Mouse (Mus musculus): ENCODE results near the gene Grin3b. TPM values are rescaled to one million over a fixed set of nuclear protein-coding genes. Genes with fewer than 3 reads are reported as not detected.

Grin3b gene
- polyA plus RNA-seq, 2 experiments = 0.01 to 0.13 TPM

DNA sequence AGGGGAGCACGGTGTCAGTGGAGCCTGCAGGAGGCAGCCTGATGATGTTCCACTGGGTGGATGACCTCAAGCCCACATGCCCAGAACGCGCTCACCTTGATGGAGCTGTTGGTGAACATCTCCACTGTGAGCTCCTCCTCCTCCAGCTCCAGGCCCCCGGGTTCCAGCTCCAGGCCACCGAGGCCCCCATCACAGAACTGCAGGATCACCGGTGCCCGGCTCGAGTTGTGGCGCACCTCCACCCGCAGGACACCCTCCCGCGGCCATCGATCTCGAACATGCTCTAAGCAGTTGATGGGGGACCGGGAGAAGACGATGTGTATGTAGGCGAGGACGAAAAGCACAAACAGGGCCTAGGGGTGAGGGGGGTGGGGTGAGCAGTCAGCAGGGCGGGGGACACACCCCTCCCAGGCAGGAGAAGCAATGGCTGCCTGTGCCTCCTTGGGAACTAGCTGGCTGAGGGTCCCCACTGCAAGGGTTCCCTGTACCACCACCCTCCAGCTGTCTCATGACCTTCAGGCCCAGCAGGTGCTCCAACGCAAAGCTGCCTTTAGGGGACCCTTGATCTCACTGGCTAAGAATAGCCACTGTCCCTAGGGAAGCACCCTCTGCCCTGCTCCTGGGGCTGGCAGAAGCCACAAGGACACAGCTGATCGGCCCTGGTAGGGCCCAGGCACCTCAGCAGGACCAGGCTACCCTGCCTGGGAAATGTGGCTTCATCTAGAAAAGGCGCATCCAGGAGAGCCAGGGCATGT is 9.1 kb downstream of the Grin3b start:
- H3K27ac ChIP-seq = no peak overlapping the region
- WGBS (ENCODE audit: insufficient replicate concordance) = 93% methylated on average over 22 of the region's 22 CpGs
- H3K9ac ChIP-seq (replicated peaks) = no peak overlapping the region
- no peak overlapping the region for H3K4me3 ChIP-seq (ENCODE audit: insufficient read depth in 1 of 2, low read depth in 2 of 2, low read length in 2 of 2)
- H3K36me3 ChIP-seq (replicated peaks; ENCODE audit: control insufficient read depth, insufficient read depth, low read depth) = peaks cover 37% of the 10 kb centered on the region
- DNase-seq (ENCODE audit: low read depth in 3 of 3, low spot score in 3 of 3) (no peak), ATAC-seq (ENCODE audit: insufficient read depth) (no peak)
- H3K27me3 ChIP-seq (ENCODE audit: control insufficient read depth, insufficient read depth, low read length) = no peaks in the 10 kb centered on the region
- peaks cover 13% of the 10 kb centered on the region for H3K9me3 ChIP-seq (ENCODE audit: control insufficient read depth, low read length)
- TF ChIP-seq EP300 (IDR thresholded peaks at IDR 0.05; ENCODE audit: low read depth) = no peak
- TF ChIP-seq CTCF (IDR thresholded peaks at IDR 0.05; ENCODE audit: low read depth) = no peak
- H3K4me2 ChIP-seq (ENCODE audit: low read depth) = no peak overlapping the region
- peaks cover 4 to 10% of the 10 kb centered on the region in 2 experiments for H3K4me1 ChIP-seq (replicated peaks; ENCODE audit: control insufficient read depth in 2 of 2, insufficient read depth in 2 of 2, low read length in 1 of 2)

GRCm38 (mm10) chr10:79983205-79983604 is 12.7 kb downstream of the Grin3b start:
- H3K27ac ChIP-seq = peak overlapping the region; percentile 97
- no peak for TF ChIP-seq EP300 (IDR thresholded peaks at IDR 0.05; ENCODE audit: low read depth)
- TF ChIP-seq CTCF (IDR thresholded peaks at IDR 0.05; ENCODE audit: low read depth) = no peak
- DNase-seq (ENCODE audit: low read depth in 3 of 3, low spot score in 3 of 3) = no peak
- peaks cover 9% of the 10 kb centered on the region for H3K36me3 ChIP-seq (replicated peaks; ENCODE audit: control insufficient read depth, insufficient read depth, low read depth)
- peak overlapping the region; percentile 96 for H3K9ac ChIP-seq (replicated peaks)
- peak overlapping the region; percentile 92 to 97 for H3K4me3 ChIP-seq (ENCODE audit: insufficient read depth in 1 of 2, low read depth in 2 of 2, low read length in 2 of 2)
- 69% methylated on average over 5 of the region's 5 CpGs for WGBS (ENCODE audit: insufficient replicate concordance)
- H3K4me2 ChIP-seq (ENCODE audit: low read depth) = peak overlapping the region; percentile 97
- no peak for ATAC-seq (ENCODE audit: insufficient read depth)
- H3K9me3 ChIP-seq (ENCODE audit: control insufficient read depth, low read length) = no peaks in the 10 kb centered on the region
- peaks cover 5% of the 10 kb centered on the region; the same call in 1 of the 2 replicates for H3K27me3 ChIP-seq (ENCODE audit: control insufficient read depth, insufficient read depth, low read length)
- peaks cover 28 to 36% of the 10 kb centered on the region in 2 experiments for H3K4me1 ChIP-seq (replicated peaks; ENCODE audit: control insufficient read depth in 2 of 2, insufficient read depth in 2 of 2, low read length in 1 of 2)

- TF ChIP-seq CTCF (IDR thresholded peaks at IDR 0.05; ENCODE audit: low read depth) (no peak), EP300 (IDR thresholded peaks at IDR 0.05; ENCODE audit: low read depth) (no peak)
- peak overlapping the region; percentile 92 to 97 for H3K4me3 ChIP-seq (ENCODE audit: insufficient read depth in 1 of 2, low read depth in 2 of 2, low read length in 2 of 2)
- WGBS (ENCODE audit: insufficient replicate concordance) = under 1% methylated on average over 18 of the region's 21 CpGs
- peak overlapping the region; percentile 97 for H3K4me2 ChIP-seq (ENCODE audit: low read depth)
- peak overlapping the region; percentile 97 for H3K27ac ChIP-seq
- DNase-seq (ENCODE audit: low read depth in 3 of 3, low spot score in 3 of 3) (peak; percentile 62 to 67 (median 67)), ATAC-seq (ENCODE audit: insufficient read depth) (no peak)
- H3K9me3 ChIP-seq (ENCODE audit: control insufficient read depth, low read length) = no peaks in the 10 kb centered on the region
- peaks cover 31 to 36% of the 10 kb centered on the region in 2 experiments for H3K4me1 ChIP-seq (replicated peaks; ENCODE audit: control insufficient read depth in 2 of 2, insufficient read depth in 2 of 2, low read length in 1 of 2)
- H3K9ac ChIP-seq (replicated peaks) = peak overlapping the region; percentile 96
- H3K27me3 ChIP-seq (ENCODE audit: control insufficient read depth, insufficient read depth, low read length) = peaks cover 10% of the 10 kb centered on the region
- H3K36me3 ChIP-seq (replicated peaks; ENCODE audit: control insufficient read depth, insufficient read depth, low read depth) = peaks cover 6% of the 10 kb centered on the region
These were observed 13.2 kb downstream of the Grin3b start for GRCm38 (mm10) chr10:79983670-79984069.

DNA sequence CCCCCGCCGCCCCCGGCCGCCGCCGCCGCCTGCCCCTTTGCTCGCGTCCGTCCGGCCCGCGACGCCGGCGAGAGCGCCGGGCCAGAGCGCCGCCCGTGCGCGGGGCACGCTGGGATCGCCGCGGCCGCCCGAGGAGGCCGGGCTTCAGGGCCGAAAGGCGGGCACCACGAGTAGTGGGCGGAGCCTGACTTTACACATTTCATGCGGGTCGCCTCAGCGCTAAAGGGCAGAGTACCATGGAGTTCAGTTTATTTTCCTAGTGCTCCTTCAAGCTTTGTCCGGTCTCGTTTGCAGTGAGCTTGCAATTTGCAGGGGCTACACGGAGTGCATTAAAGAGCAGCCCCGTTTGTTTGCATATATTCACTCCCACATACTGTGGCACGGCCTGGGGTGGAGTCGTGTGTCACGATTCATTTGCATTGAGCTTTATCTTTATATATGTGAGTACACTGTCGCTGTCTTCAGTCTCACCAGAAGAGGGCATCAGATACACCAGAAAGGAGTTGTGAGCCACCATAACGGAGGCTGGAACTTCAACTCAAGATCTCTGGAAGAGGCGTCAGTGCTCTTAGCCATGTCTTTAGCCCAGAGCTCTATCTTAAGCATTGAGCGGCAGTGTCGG is 13.8 kb downstream of the Grin3b start, which contains the start of gene Tmem259:
Gene Tmem259 (minus strand): TSS at position 136 of the 622 bp plus-strand sequence.
- peaks cover 31 to 40% of the 10 kb centered on the region in 2 experiments for H3K4me1 ChIP-seq (replicated peaks; ENCODE audit: control insufficient read depth in 2 of 2, insufficient read depth in 2 of 2, low read length in 1 of 2)
- DNase-seq (ENCODE audit: low read depth in 3 of 3, low spot score in 3 of 3) (peak; percentile 81 to 88 (median 83)), ATAC-seq (ENCODE audit: insufficient read depth) (peak; percentile 72)
- peaks cover 16% of the 10 kb centered on the region for H3K27me3 ChIP-seq (ENCODE audit: control insufficient read depth, insufficient read depth, low read length)
- H3K9me3 ChIP-seq (ENCODE audit: control insufficient read depth, low read length) = no peaks in the 10 kb centered on the region
- no peaks in the 10 kb centered on the region; the same call in 1 of the 2 replicates for H3K36me3 ChIP-seq (replicated peaks; ENCODE audit: control insufficient read depth, insufficient read depth, low read depth)
- peak within 1 kb of the TSS; percentile 97 for H3K27ac ChIP-seq
- peak within 1 kb of the TSS; percentile 92 to 97 for H3K4me3 ChIP-seq (ENCODE audit: insufficient read depth in 1 of 2, low read depth in 2 of 2, low read length in 2 of 2)
- WGBS (ENCODE audit: insufficient replicate concordance) = under 1% methylated on average over 49 of the region's 49 CpGs
- H3K9ac ChIP-seq (replicated peaks) = peak within 1 kb of the TSS; percentile 96
- peak within 1 kb of the TSS; percentile 97 for H3K4me2 ChIP-seq (ENCODE audit: low read depth)
- TF ChIP-seq EP300 (IDR thresholded peaks at IDR 0.05; ENCODE audit: low read depth) (no peak), CTCF (IDR thresholded peaks at IDR 0.05; ENCODE audit: low read depth) (peak; percentile 79)

DNA sequence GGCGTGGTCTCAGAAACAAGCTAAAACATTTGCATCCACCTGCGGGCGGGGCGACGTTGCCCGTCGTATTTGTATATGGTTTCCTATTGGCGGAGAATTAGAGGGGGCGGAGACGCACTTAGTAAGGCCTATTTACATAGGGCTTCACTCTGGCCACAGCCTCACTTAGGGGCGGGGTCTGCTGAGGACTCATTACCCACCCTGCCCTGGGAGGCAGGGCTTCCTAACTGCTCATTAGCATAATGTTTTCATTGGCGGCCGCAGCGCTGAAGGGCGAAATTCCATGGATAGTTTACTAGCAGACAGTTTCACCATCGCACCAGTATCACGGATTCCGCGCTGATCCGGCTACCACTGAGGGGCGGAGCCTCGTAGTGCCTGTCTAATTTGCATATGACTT is 14.4 kb downstream of the Grin3b start:
- H3K27ac ChIP-seq = peak overlapping the region; percentile 97
- H3K9me3 ChIP-seq (ENCODE audit: control insufficient read depth, low read length) = no peaks in the 10 kb centered on the region
- peak overlapping the region; percentile 96 for H3K9ac ChIP-seq (replicated peaks)
- ATAC-seq (ENCODE audit: insufficient read depth) (peak; percentile 84), DNase-seq (ENCODE audit: low read depth in 3 of 3, low spot score in 3 of 3) (peak; percentile 98 to 99 (median 99))
- WGBS (ENCODE audit: insufficient replicate concordance) = under 1% methylated on average over 22 of the region's 22 CpGs
- H3K4me1 ChIP-seq (replicated peaks; ENCODE audit: control insufficient read depth in 2 of 2, insufficient read depth in 2 of 2, low read length in 1 of 2) = peaks cover 31 to 42% of the 10 kb centered on the region in 2 experiments
- peak overlapping the region; percentile 92 to 97 for H3K4me3 ChIP-seq (ENCODE audit: insufficient read depth in 1 of 2, low read depth in 2 of 2, low read length in 2 of 2)
- peaks cover 21% of the 10 kb centered on the region for H3K27me3 ChIP-seq (ENCODE audit: control insufficient read depth, insufficient read depth, low read length)
- peak overlapping the region; percentile 97 for H3K4me2 ChIP-seq (ENCODE audit: low read depth)
- no peaks in the 10 kb centered on the region for H3K36me3 ChIP-seq (replicated peaks; ENCODE audit: control insufficient read depth, insufficient read depth, low read depth)
- no peak for TF ChIP-seq EP300 (IDR thresholded peaks at IDR 0.05; ENCODE audit: low read depth)
- TF ChIP-seq CTCF (IDR thresholded peaks at IDR 0.05; ENCODE audit: low read depth) = no peak; the same call in 1 of the 2 replicates

Data from liver, embryonic 14.5 days (tissue).